In genomic region chr16:18586906-18587546, GRCm38 (mm10) we compare ENCODE assay signal across 7 mouse cellular contexts. TPM values are rescaled to one million over a fixed set of nuclear protein-coding genes. Genes with fewer than 3 reads are reported as not detected.
A peak's percentile ranks its signal among the peaks of the same experiment; 100 is the strongest.
DNase-seq lines count a peak whose midpoint lies in the region; ATAC-seq and TF ChIP-seq lines count a peak whose summit lies in the region.

No protein-coding gene starts in this region.

- no peaks in the 10 kb centered on the region for H3K9me3 ChIP-seq in lung, postnatal 0 days (ENCODE audit: low read length)
- no peaks in the 10 kb centered on the region for H3K9me3 ChIP-seq in forebrain, embryonic 15.5 days
- no peaks in the 10 kb centered on the region for H3K9me3 ChIP-seq in limb, embryonic 14.5 days (ENCODE audit: control insufficient read depth, low read length)
- H3K9me3 ChIP-seq in stomach, embryonic 16.5 days (replicated peaks; ENCODE audit: control insufficient read depth, low read length) = no peaks in the 10 kb centered on the region

- TF ChIP-seq CTCF in lung, postnatal 0 days (IDR thresholded peaks at IDR 0.05) = no peak

- 0 out of 2 replicates have a peak overlapping the region, but pooled peaks have one; percentile 26 for H3K27ac ChIP-seq in lung, postnatal 0 days (ENCODE audit: low read length)
- H3K27ac ChIP-seq in forebrain, embryonic 15.5 days (replicated peaks) = no peak overlapping the region
- no peak overlapping the region; the same call in 1 of the 2 replicates for H3K27ac ChIP-seq in limb, embryonic 14.5 days (replicated peaks; ENCODE audit: low read depth, low read length)
- H3K27ac ChIP-seq in stomach, embryonic 16.5 days (ENCODE audit: low read length) = no peak overlapping the region

- 7% methylated on average over 12 of the region's 62 CpGs for WGBS in lung, postnatal 0 days
- WGBS in forebrain, embryonic 15.5 days = 1% methylated on average over 30 of the region's 62 CpGs
- 5% methylated on average over 10 of the region's 62 CpGs for WGBS in limb, embryonic 14.5 days
- 3% methylated on average over 41 of the region's 62 CpGs for WGBS in stomach, embryonic 16.5 days

- peaks cover 12% of the 10 kb centered on the region; the same call in 1 of the 2 replicates for H3K4me1 ChIP-seq in lung, postnatal 0 days (ENCODE audit: insufficient read depth, low read depth, low read length)
- H3K4me1 ChIP-seq in forebrain, embryonic 15.5 days = peaks cover 40% of the 10 kb centered on the region
- H3K4me1 ChIP-seq in limb, embryonic 14.5 days (ENCODE audit: control insufficient read depth, insufficient read depth, low read length) = peaks cover 23% of the 10 kb centered on the region
- H3K4me1 ChIP-seq in stomach, embryonic 16.5 days (ENCODE audit: control insufficient read depth, insufficient read depth, low read length) = peaks cover 37% of the 10 kb centered on the region

- H3K9ac ChIP-seq in lung, postnatal 0 days (replicated peaks; ENCODE audit: low read depth) = no peak overlapping the region; the same call in 1 of the 2 replicates
- no peak overlapping the region for H3K9ac ChIP-seq in forebrain, embryonic 15.5 days (replicated peaks)
- peak overlapping the region; percentile 66 for H3K9ac ChIP-seq in limb, embryonic 14.5 days (ENCODE audit: low read depth, low read length, severe bottlenecking)
- H3K9ac ChIP-seq in stomach, embryonic 16.5 days (ENCODE audit: low read length) = peak overlapping the region; percentile 66

- peak overlapping the region; percentile 83 for H3K4me2 ChIP-seq in lung, postnatal 0 days (replicated peaks; ENCODE audit: low read depth, low read length)
- peak overlapping the region; percentile 51 for H3K4me2 ChIP-seq in forebrain, embryonic 15.5 days (replicated peaks)
- H3K4me2 ChIP-seq in limb, embryonic 14.5 days (replicated peaks; ENCODE audit: low read depth, low read length, severe bottlenecking) = peak overlapping the region; percentile 77
- H3K4me2 ChIP-seq in stomach, embryonic 16.5 days (ENCODE audit: low read depth, low read length) = peak overlapping the region; percentile 80

- H3K27me3 ChIP-seq in lung, postnatal 0 days (replicated peaks; ENCODE audit: insufficient read depth, low read length) = peaks cover 89% of the 10 kb centered on the region
- H3K27me3 ChIP-seq in forebrain, embryonic 15.5 days = peaks cover 93% of the 10 kb centered on the region
- peaks cover 98% of the 10 kb centered on the region for H3K27me3 ChIP-seq in limb, embryonic 14.5 days (ENCODE audit: control insufficient read depth, insufficient read depth, low read length)
- H3K27me3 ChIP-seq in stomach, embryonic 16.5 days (ENCODE audit: control insufficient read depth, insufficient read depth, low read length) = peaks cover 97% of the 10 kb centered on the region

- peak overlapping the region; percentile 48 for H3K4me3 ChIP-seq in lung, postnatal 0 days (ENCODE audit: low read depth, low read length)
- peak overlapping the region; percentile 35 for H3K4me3 ChIP-seq in forebrain, embryonic 15.5 days
- peak overlapping the region; percentile 50 for H3K4me3 ChIP-seq in limb, embryonic 14.5 days (replicated peaks; ENCODE audit: low read length)
- peak overlapping the region; percentile 49 for H3K4me3 ChIP-seq in stomach, embryonic 16.5 days (replicated peaks; ENCODE audit: low read length)

- no peak; the same call in 1 of the 2 replicates for ATAC-seq in lung, postnatal 0 days
- ATAC-seq in forebrain, embryonic 15.5 days (replicated peaks) = no peak
- no peak; the same call in 1 of the 2 replicates for ATAC-seq in limb, embryonic 14.5 days (ENCODE audit: low FRiP score, low read depth)
- ATAC-seq in stomach, embryonic 16.5 days (ENCODE audit: insufficient read depth, low FRiP score) = no peak

- DNase-seq in lung, postnatal 0 days (ENCODE audit: low spot score) = no peak
- no peak for DNase-seq in lung, postnatal 4 days
- DNase-seq in limb, embryonic 14.5 days (ENCODE audit: low spot score) = no peak
- no peak for DNase-seq in spleen, postnatal 14 days (ENCODE audit: low spot score in 2 of 2)
- no peak for DNase-seq in right cerebral cortex, postnatal 14 days

- no peaks in the 10 kb centered on the region for H3K36me3 ChIP-seq in lung, postnatal 0 days (ENCODE audit: insufficient read depth, low read length)
- no peaks in the 10 kb centered on the region for H3K36me3 ChIP-seq in forebrain, embryonic 15.5 days
- no peaks in the 10 kb centered on the region for H3K36me3 ChIP-seq in limb, embryonic 14.5 days (ENCODE audit: control insufficient read depth, insufficient read depth, low read length)
- H3K36me3 ChIP-seq in stomach, embryonic 16.5 days (ENCODE audit: control insufficient read depth, insufficient read depth, low read length) = no peaks in the 10 kb centered on the region

- no peak for TF ChIP-seq POLR2A in limb, embryonic 14.5 days (IDR thresholded peaks at IDR 0.05; ENCODE audit: borderline replicate concordance, extremely low read depth, insufficient read depth, insufficient read length)

- no peak for TF ChIP-seq EP300 in lung, postnatal 0 days (IDR thresholded peaks at IDR 0.05)

RNA-seq across cellular contexts. Expression of gene Tbx1, which starts 3.4 kb away (rescaled TPM):
- polyA plus RNA-seq in lung, postnatal 0 days (2015; fragmentation: Nextera tagmentation; extraction: Ambion mirVana) = 7.6 and 7.8 TPM in 2 replicates
- polyA plus RNA-seq in forebrain, embryonic 15.5 days (2015; fragmentation: Nextera tagmentation; extraction: Ambion mirVana) = 0.70 and 0.93 TPM in 2 replicates
- 12.1 and 16.0 TPM in 2 replicates for polyA plus RNA-seq in limb, embryonic 14.5 days (2012; rRNA removed)
- polyA plus RNA-seq in limb, embryonic 14.5 days (2014; fragmentation: Nextera tagmentation; extraction: Ambion mirVana) = 8.0 and 8.7 TPM in 2 replicates
- polyA plus RNA-seq in stomach, embryonic 16.5 days (2015; fragmentation: Nextera tagmentation; extraction: Ambion mirVana) = 0.20 and 0.84 TPM in 2 replicates

RNA-seq across cellular contexts. Expression of gene Gp1bb, which starts 35.2 kb away (rescaled TPM):
- polyA plus RNA-seq in lung, postnatal 0 days (2015; fragmentation: Nextera tagmentation; extraction: Ambion mirVana) = 7.9 and 8.8 TPM in 2 replicates
- 9.7 and 10.1 TPM in 2 replicates for polyA plus RNA-seq in forebrain, embryonic 15.5 days (2015; fragmentation: Nextera tagmentation; extraction: Ambion mirVana)
- polyA plus RNA-seq in limb, embryonic 14.5 days (2012; rRNA removed) = 3.0 and 4.5 TPM in 2 replicates
- 3.7 and 4.3 TPM in 2 replicates for polyA plus RNA-seq in limb, embryonic 14.5 days (2014; fragmentation: Nextera tagmentation; extraction: Ambion mirVana)
- polyA plus RNA-seq in stomach, embryonic 16.5 days (2015; fragmentation: Nextera tagmentation; extraction: Ambion mirVana) = 0.68 and 0.74 TPM in 2 replicates

RNA-seq across cellular contexts. Expression of gene Gm49601, which starts 39.2 kb away (rescaled TPM):
- polyA plus RNA-seq in lung, postnatal 0 days (2015; fragmentation: Nextera tagmentation; extraction: Ambion mirVana) = 2.2 and 3.1 TPM in 2 replicates
- polyA plus RNA-seq in forebrain, embryonic 15.5 days (2015; fragmentation: Nextera tagmentation; extraction: Ambion mirVana) = 20.5 and 22.0 TPM in 2 replicates
- 34.5 and 42.9 TPM in 2 replicates for polyA plus RNA-seq in limb, embryonic 14.5 days (2012; rRNA removed)
- polyA plus RNA-seq in limb, embryonic 14.5 days (2014; fragmentation: Nextera tagmentation; extraction: Ambion mirVana) = 1.9 and 2.7 TPM in 2 replicates
- polyA plus RNA-seq in stomach, embryonic 16.5 days (2015; fragmentation: Nextera tagmentation; extraction: Ambion mirVana) = 3.1 and 4.2 TPM in 2 replicates

RNA-seq across cellular contexts. Expression of gene Sept5, which starts 42.7 kb away (rescaled TPM):
- polyA plus RNA-seq in lung, postnatal 0 days (2015; fragmentation: Nextera tagmentation; extraction: Ambion mirVana) = 8.5 and 9.6 TPM in 2 replicates
- 194 and 203 TPM in 2 replicates for polyA plus RNA-seq in forebrain, embryonic 15.5 days (2015; fragmentation: Nextera tagmentation; extraction: Ambion mirVana)
- polyA plus RNA-seq in limb, embryonic 14.5 days (2012; rRNA removed) = 94.5 and 97.4 TPM in 2 replicates
- polyA plus RNA-seq in limb, embryonic 14.5 days (2014; fragmentation: Nextera tagmentation; extraction: Ambion mirVana) = 43.4 and 44.0 TPM in 2 replicates
- 26.8 and 37.7 TPM in 2 replicates for polyA plus RNA-seq in stomach, embryonic 16.5 days (2015; fragmentation: Nextera tagmentation; extraction: Ambion mirVana)

Comparison
In these comparisons a context has a peak if more than half of its experiments do, and no peak if none do; other contexts are left out.
1. H3K9ac ChIP-seq: peak in limb, embryonic 14.5 days (single experiment) and stomach, embryonic 16.5 days (single experiment); none in lung, postnatal 0 days (single experiment) and forebrain, embryonic 15.5 days (single experiment).
2. Peak in every context shown above with its lines, with median percentiles within 50 percentile points of each other: H3K4me2 ChIP-seq and H3K4me3 ChIP-seq.